Mouse (Mus musculus) MEL (cell line): ENCODE results near the gene Cyp2c23. TPM values are rescaled to one million over a fixed set of nuclear protein-coding genes. Genes with fewer than 3 reads are reported as not detected.

Source experiments
- DNase-seq: peaks from one replicate; pipeline ENCODE4 v3.0.0; 2011; ENCODE audit warnings: low read depth, low spot score
- H3K27ac ChIP-seq: 2 replicates; pipeline ENCODE4 v1.5.1; 2012; ENCODE audit warnings: low read depth, mild to moderate bottlenecking, control low read depth, low read length, moderate library complexity; ENCODE audit not compliant: control insufficient read depth
- H3K27me3 ChIP-seq, 2 experiments: fragments of 150-350 bp in 1 of 2; sonication (generic) in 1 of 2; 2 replicates each; pipeline ENCODE4 v1.6.1; 2012; ENCODE audit warnings: low read length in 2 of 2, mild to moderate bottlenecking in 2 of 2, improper control_type of control experiment in 1 of 2, moderate library complexity in 1 of 2; ENCODE audit not compliant: insufficient read depth in 2 of 2, control insufficient read depth in 1 of 2
- H3K36me3 ChIP-seq, 2 experiments: 2 replicates each; pipeline ENCODE4 v1.6.1; 2012 to 2014; ENCODE audit warnings: low read length in 2 of 2, improper control_type of control experiment in 1 of 2, inconsistent platforms in 1 of 2, mild to moderate bottlenecking in 1 of 2; ENCODE audit not compliant: insufficient read depth in 2 of 2, control insufficient read depth in 1 of 2
- H3K4me1 ChIP-seq, 2 experiments: fragments of 150-350 bp in 1 of 2; sonication (generic) in 1 of 2; 2 replicates each; pipeline ENCODE4 v1.6.1; 2012; ENCODE audit warnings: low read length in 2 of 2, improper control_type of control experiment in 1 of 2, mild to moderate bottlenecking in 1 of 2; ENCODE audit not compliant: insufficient read depth in 2 of 2, control insufficient read depth in 1 of 2
- H3K4me3 ChIP-seq, 2 experiments: fragments of 150-350 bp in 1 of 2; sonication (generic) in 1 of 2; 2 replicates each; pipeline ENCODE4 v1.5.1; 2012; ENCODE audit warnings: low read depth in 2 of 2, low read length in 2 of 2, mild to moderate bottlenecking in 2 of 2, moderate library complexity in 2 of 2, control low read depth in 1 of 2, improper control_type of control experiment in 1 of 2; ENCODE audit not compliant: control insufficient read depth in 1 of 2, insufficient read depth in 1 of 2
- H3K79me2 ChIP-seq: 2 replicates; pipeline ENCODE4 v1.6.1; 2012; ENCODE audit warnings: mild to moderate bottlenecking, low read length, moderate library complexity; ENCODE audit not compliant: control insufficient read depth, poor library complexity, insufficient read depth
- H3K9ac ChIP-seq: 2 replicates; pipeline ENCODE4 v1.6.1; 2012; ENCODE audit warnings: low read depth, mild to moderate bottlenecking, control low read depth, low read length, moderate library complexity; ENCODE audit not compliant: control insufficient read depth, poor library complexity, severe bottlenecking
- H3K9me3 ChIP-seq: fragments of 150-350 bp; sonication (generic); replicated peaks from 2 replicates; pipeline ENCODE4 v1.6.1; 2012; ENCODE audit warnings: mild to moderate bottlenecking, low read length, improper control_type of control experiment, moderate library complexity; ENCODE audit not compliant: insufficient read depth
- BHLHE40 ChIP-seq: IDR thresholded peaks from 2 replicates; pipeline ENCODE4 v1.6.1; 2012; ENCODE audit warnings: low read depth, mild to moderate bottlenecking, inconsistent platforms, low read length, improper control_type of control experiment, borderline replicate concordance
- CHD1 ChIP-seq: IDR thresholded peaks from 2 replicates; pipeline ENCODE4 v1.6.1; 2012; ENCODE audit warnings: low read depth, mild to moderate bottlenecking, inconsistent platforms, low read length, improper control_type of control experiment
- CHD2 ChIP-seq: IDR thresholded peaks from 2 replicates; pipeline ENCODE4 v1.6.1; 2011; ENCODE audit warnings: low read length, improper control_type of control experiment
- CTCF ChIP-seq, 3 experiments: IDR thresholded peaks in 2 of 3; conservative IDR thresholded peaks in 1 of 3; 2 replicates each; pipeline ENCODE4 v1.5.1; 2011 to 2012; ENCODE audit warnings: low read length in 3 of 3, low read depth in 2 of 3, mild to moderate bottlenecking in 2 of 3, improper control_type of control experiment in 1 of 3, inconsistent platforms in 1 of 3, mixed read lengths in 1 of 3, moderate library complexity in 1 of 3; ENCODE audit not compliant: control insufficient read depth in 1 of 3, insufficient read depth in 1 of 3, poor library complexity in 1 of 3, severe bottlenecking in 1 of 3
- ELF1 ChIP-seq: IDR thresholded peaks from 2 replicates; pipeline ENCODE4 v1.6.1; 2014; ENCODE audit warnings: low read depth, mild to moderate bottlenecking, inconsistent platforms, low read length, improper control_type of control experiment, moderate library complexity
- ETS1 ChIP-seq: IDR thresholded peaks from 2 replicates; pipeline ENCODE4 v1.6.1; 2012; ENCODE audit warnings: low read depth, mild to moderate bottlenecking, inconsistent platforms, low read length, improper control_type of control experiment, moderate library complexity
- GABPA ChIP-seq: IDR thresholded peaks from 2 replicates; pipeline ENCODE4 v1.6.1; 2012; ENCODE audit warnings: low read depth, mild to moderate bottlenecking, inconsistent platforms, low read length, improper control_type of control experiment, moderate library complexity
- GATA1 ChIP-seq: IDR thresholded peaks from 2 replicates; pipeline ENCODE4 v1.6.1; 2011; ENCODE audit warnings: low read depth, low read length, improper control_type of control experiment
- JUND ChIP-seq: IDR thresholded peaks from 2 replicates; pipeline ENCODE4 v1.6.1; 2011; ENCODE audit warnings: low read depth, mild to moderate bottlenecking, improper control_type of control experiment, low read length
- KAT2A ChIP-seq: conservative IDR thresholded peaks from 2 replicates; pipeline ENCODE4 v1.6.1; 2012; ENCODE audit warnings: low read depth, low read length, improper control_type of control experiment, inconsistent platforms
- MAFK ChIP-seq: IDR thresholded peaks from 2 replicates; pipeline ENCODE4 v1.6.1; 2011; ENCODE audit warnings: low read depth, mild to moderate bottlenecking, low read length, improper control_type of control experiment, borderline replicate concordance
- MAX ChIP-seq: IDR thresholded peaks from 2 replicates; pipeline ENCODE4 v1.6.1; 2011; ENCODE audit warnings: low read length, improper control_type of control experiment
- MAZ ChIP-seq: IDR thresholded peaks from 2 replicates; pipeline ENCODE4 v1.6.1; 2012; ENCODE audit warnings: low read depth, mild to moderate bottlenecking, inconsistent platforms, low read length, improper control_type of control experiment
- MYB ChIP-seq: IDR thresholded peaks from 2 replicates; pipeline ENCODE4 v1.6.1; 2011; ENCODE audit warnings: mild to moderate bottlenecking, low read depth, low read length, improper control_type of control experiment
- POLR2A ChIP-seq, 2 experiments: IDR thresholded peaks; 2 replicates each; pipeline ENCODE4 v1.6.1; 2011 to 2012; ENCODE audit warnings: low read length in 2 of 2, mild to moderate bottlenecking in 2 of 2, control low read depth in 1 of 2, improper control_type of control experiment in 1 of 2, low read depth in 1 of 2, moderate library complexity in 1 of 2; ENCODE audit not compliant: control insufficient read depth in 1 of 2, insufficient read depth in 1 of 2, poor library complexity in 1 of 2
- POLR2AphosphoS2 ChIP-seq: IDR thresholded peaks from 2 replicates; pipeline ENCODE4 v1.6.1; 2011; ENCODE audit warnings: low read length, improper control_type of control experiment
- POLR2AphosphoS5 ChIP-seq: IDR thresholded peaks from 2 replicates; pipeline ENCODE4 v1.6.1; 2012; ENCODE audit warnings: low read depth, borderline replicate concordance, mild to moderate bottlenecking, inconsistent platforms, low read length, moderate library complexity, mixed read lengths
- RAD21 ChIP-seq: IDR thresholded peaks from 2 replicates; pipeline ENCODE4 v1.6.1; 2011; ENCODE audit warnings: mild to moderate bottlenecking, low read depth, low read length, improper control_type of control experiment
- RCOR1 ChIP-seq: IDR thresholded peaks from 2 replicates; pipeline ENCODE4 v1.6.1; 2012; ENCODE audit warnings: low read depth, mild to moderate bottlenecking, inconsistent platforms, low read length, improper control_type of control experiment
- SIN3A ChIP-seq: IDR thresholded peaks from 2 replicates; pipeline ENCODE4 v1.6.1; 2012; ENCODE audit warnings: low read length, improper control_type of control experiment, inconsistent platforms
- TAL1 ChIP-seq: IDR thresholded peaks from 2 replicates; pipeline ENCODE4 v1.6.1; 2012; ENCODE audit warnings: mild to moderate bottlenecking, inconsistent platforms, low read length, moderate library complexity, mixed read lengths
- TBP ChIP-seq: IDR thresholded peaks from 2 replicates; pipeline ENCODE4 v1.8.0; 2011; ENCODE audit warnings: low read depth, low read length, improper control_type of control experiment
- UBTF ChIP-seq: IDR thresholded peaks from 2 replicates; pipeline ENCODE4 v1.6.1; 2012; ENCODE audit warnings: low read depth, mild to moderate bottlenecking, inconsistent platforms, low read length, improper control_type of control experiment, moderate library complexity, borderline replicate concordance; ENCODE audit not compliant: insufficient read depth
- USF2 ChIP-seq, 2 experiments: IDR thresholded peaks; 2 replicates each; pipeline ENCODE4 v1.6.1; 2011 to 2012; ENCODE audit warnings: improper control_type of control experiment in 2 of 2, low read length in 2 of 2, borderline replicate concordance in 1 of 2, inconsistent platforms in 1 of 2, low read depth in 1 of 2, mild to moderate bottlenecking in 1 of 2; ENCODE audit not compliant: insufficient read depth in 1 of 2
- ZC3H11A ChIP-seq: IDR thresholded peaks from 2 replicates; pipeline ENCODE4 v1.6.1; 2012; ENCODE audit warnings: low read depth, mild to moderate bottlenecking, inconsistent platforms, low read length, improper control_type of control experiment
- ZKSCAN1 ChIP-seq: IDR thresholded peaks from 2 replicates; pipeline ENCODE4 v1.6.1; 2012; ENCODE audit warnings: low read depth, mild to moderate bottlenecking, inconsistent platforms, low read length, improper control_type of control experiment, moderate library complexity
- ZNF384 ChIP-seq: IDR thresholded peaks from 2 replicates; pipeline ENCODE4 v1.6.1; 2012; ENCODE audit warnings: low read depth, mild to moderate bottlenecking, inconsistent platforms, low read length, improper control_type of control experiment
- polyA plus RNA-seq, 2 experiments: library from polyadenylated mRNA; stranded (reverse) in 1 of 2; unstranded in 1 of 2; fragments of >175 nt in 1 of 2; fragments of >200 nt in 1 of 2; gene quantifications; 2 replicates each; pipeline versions ENCODE4 v1.2.1 to v1.2.4; 2012; ENCODE audit warnings: low replicate concordance in 2 of 2, low read depth in 1 of 2; ENCODE audit not compliant: insufficient read length in 2 of 2, insufficient read depth in 1 of 2, missing spikeins in 1 of 2
- total RNA-seq: library from RNA; depleted of rRNA; stranded (reverse); fragments of 300-350 nt; gene quantifications from 2 replicates; pipeline ENCODE4 v1.2.3, GENCODE M21; 2012

Cyp2c23 gene
- total and polyA plus RNA-seq, 3 experiments = not detected

DNA sequence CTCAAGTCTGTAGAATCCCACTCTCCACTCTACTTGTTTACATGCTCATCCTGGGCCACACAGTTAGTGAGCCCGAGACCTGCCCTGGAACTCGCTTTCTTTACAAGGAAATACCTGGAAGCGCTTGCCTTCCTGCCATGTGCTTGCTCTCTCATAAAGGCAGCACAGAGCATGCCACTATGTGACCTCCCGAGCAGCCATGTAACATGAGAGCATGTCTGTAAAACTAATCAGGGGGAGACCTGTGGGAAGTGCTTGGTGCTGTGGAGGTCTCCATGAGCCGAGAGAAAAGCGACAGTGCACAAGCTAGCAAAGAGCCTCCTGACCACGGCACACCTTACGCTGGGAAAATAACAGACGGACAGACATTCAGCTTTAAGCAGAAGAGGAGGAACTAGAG lies 47.4 kb upstream of the Cyp2c23 start:
- peaks cover 0 to 3% of the 10 kb centered on the region in 2 experiments; a peak in 2 of 4 replicates for H3K4me1 ChIP-seq
- H3K36me3 ChIP-seq = peaks cover 3 to 38% of the 10 kb centered on the region in 2 experiments; a peak in 3 of 4 replicates

DNA sequence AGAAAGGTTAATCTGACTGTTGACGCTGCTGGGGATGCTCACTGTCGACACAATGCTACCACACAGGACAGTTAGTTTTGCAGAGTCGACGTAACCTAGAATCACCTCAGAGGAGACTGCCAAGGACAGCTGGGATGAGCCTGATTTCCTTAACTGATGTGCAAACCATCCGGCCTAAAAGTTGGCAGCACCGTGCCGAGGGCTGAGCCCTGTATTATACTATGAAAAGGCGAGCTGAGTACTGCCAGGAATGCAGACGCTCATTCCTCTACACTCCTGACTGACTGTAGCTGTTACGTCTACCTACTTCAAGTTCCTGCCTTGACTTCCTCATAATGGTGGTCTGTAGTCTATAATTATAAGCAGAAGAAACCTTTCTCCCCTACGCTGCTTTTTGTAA lies 46.0 kb upstream of the Cyp2c23 start:
- Histone ChIP-seq H3K27ac (no peak overlapping the region), H3K4me3 (no peak overlapping the region), H3K9ac (no peak overlapping the region), H3K4me1 (peaks cover 0 to 3% of the 10 kb centered on the region in 2 experiments; a peak in 3 of 4 replicates), H3K36me3 (peaks cover 4 to 30% of the 10 kb centered on the region in 2 experiments; a peak in 3 of 4 replicates), H3K79me2 (no peaks in the 10 kb centered on the region), H3K9me3 (no peaks in the 10 kb centered on the region), H3K27me3 (no peaks in the 10 kb centered on the region)
- no peak for DNase-seq
- no peak for TF ChIP-seq GATA1
- no peak for TF ChIP-seq CHD1
- no peak for TF ChIP-seq USF2 (IDR thresholded peaks at IDR 0.05; ENCODE audit: borderline replicate concordance in 1 of 2, insufficient read depth in 1 of 2, low read depth in 1 of 2, low read length in 2 of 2)
- no peak for TF ChIP-seq MAFK
- TF ChIP-seq POLR2A (IDR thresholded peaks at IDR 0.05; ENCODE audit: control insufficient read depth in 1 of 2, insufficient read depth in 1 of 2, low read depth in 1 of 2, low read length in 2 of 2, poor library complexity in 1 of 2) = no peak
- TF ChIP-seq MYB = no peak
- TF ChIP-seq RAD21 = no peak
- no peak for TF ChIP-seq ELF1
- no peak for TF ChIP-seq RCOR1
- TF ChIP-seq ETS1 = no peak
- no peak for TF ChIP-seq MAZ
- no peak for TF ChIP-seq ZKSCAN1
- TF ChIP-seq SIN3A = no peak
- no peak for TF ChIP-seq GABPA
- no peak for TF ChIP-seq KAT2A
- TF ChIP-seq ZC3H11A = no peak
- TF ChIP-seq JUND = no peak
- TF ChIP-seq BHLHE40 = no peak
- TF ChIP-seq POLR2AphosphoS2 = no peak

More for the DNA sequence above, 47.4 kb upstream of the Cyp2c23 start:
- TF ChIP-seq MAX (no peak), ZC3H11A (no peak), POLR2AphosphoS5 (no peak), POLR2A (IDR thresholded peaks at IDR 0.05; ENCODE audit: control insufficient read depth in 1 of 2, insufficient read depth in 1 of 2, low read depth in 1 of 2, low read length in 2 of 2, poor library complexity in 1 of 2) (no peak), ELF1 (no peak), CHD2 (no peak), ZNF384 (no peak), CTCF (IDR thresholded peaks at IDR 0.05 in 2 of 3, conservative IDR thresholded peaks at IDR 0.05 in 1 of 3; ENCODE audit: control insufficient read depth in 1 of 3, insufficient read depth in 1 of 3, low read depth in 2 of 3, low read length in 3 of 3, poor library complexity in 1 of 3, severe bottlenecking in 1 of 3) (no peak), ZKSCAN1 (no peak), TBP (no peak), RCOR1 (no peak), ETS1 (no peak), UBTF (no peak), MAZ (no peak), BHLHE40 (no peak), TAL1 (no peak)
- Histone ChIP-seq H3K27me3 (no peaks in the 10 kb centered on the region), H3K4me3 (no peak overlapping the region), H3K9ac (no peak overlapping the region), H3K9me3 (no peaks in the 10 kb centered on the region), H3K79me2 (no peaks in the 10 kb centered on the region), H3K27ac (no peak overlapping the region)
- DNase-seq = no peak
